Mouse (Mus musculus): ENCODE measurements around the gene Gm17428.

Gene Gm17428

DNA sequence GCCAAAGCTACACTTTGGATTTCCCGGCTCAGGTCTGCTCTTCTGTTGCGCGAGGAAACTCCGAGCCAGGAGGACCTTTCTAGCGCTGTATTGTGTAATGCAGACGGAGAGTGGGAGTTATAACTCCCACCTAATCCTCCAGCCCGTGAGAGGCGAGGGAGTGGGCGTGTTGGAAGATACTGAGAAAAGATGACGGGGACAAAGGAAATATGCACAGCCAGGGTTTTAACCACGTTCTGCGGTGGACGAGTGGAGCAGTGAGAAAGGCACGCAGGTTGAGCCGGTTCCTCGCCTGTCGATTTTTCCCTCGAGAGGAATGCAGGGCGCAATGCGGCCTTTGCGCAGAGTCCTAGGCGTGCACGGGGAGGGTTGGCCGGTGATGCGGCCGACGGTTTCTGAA lies 37.9 kb downstream of the Gm17428 start:
- DNase-seq (ENCODE audit: low spot score), result no peak

DNA sequence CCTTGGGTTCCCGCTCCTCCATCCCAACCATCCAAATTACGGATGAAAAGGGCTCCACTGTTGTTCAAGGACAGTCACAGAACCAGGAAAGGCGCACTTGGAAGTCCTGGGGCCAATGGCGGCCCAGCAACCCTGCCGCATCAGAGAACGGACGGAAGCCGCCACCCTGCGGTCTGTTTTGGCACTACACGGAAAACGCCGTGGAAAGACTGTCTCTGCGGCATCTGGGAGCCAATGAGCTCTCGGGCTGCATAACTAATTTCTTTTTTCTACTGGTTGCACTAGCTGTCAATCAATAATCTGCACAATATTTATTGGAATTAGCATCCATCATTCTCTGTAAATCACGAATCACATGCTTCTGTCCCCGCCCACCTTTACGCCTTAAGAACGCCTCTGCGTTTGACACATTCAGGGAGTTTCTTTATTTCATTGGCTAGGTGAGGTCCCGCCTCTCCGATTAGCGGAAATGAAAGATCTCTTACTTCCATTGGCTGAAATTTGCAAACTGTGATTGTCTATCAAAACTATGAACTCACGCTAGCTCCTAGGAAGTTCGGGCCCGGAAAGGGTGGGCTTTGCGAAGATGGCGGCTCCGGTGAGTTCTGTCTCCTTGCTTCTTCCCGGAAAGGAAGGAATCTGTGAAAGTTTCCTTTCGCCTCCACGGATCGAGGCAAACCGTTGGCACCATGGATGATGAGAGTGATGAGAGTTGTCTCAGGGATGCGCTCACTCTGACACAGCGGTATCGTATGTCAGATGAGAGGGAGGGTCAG lies 38.4 kb downstream of the Gm17428 start, which contains the start of gene Ngdn:
Gene Ngdn (plus strand): TSS at position 464 of the 776 bp plus-strand sequence.
- DNase-seq (ENCODE audit: low spot score), result peak; percentile 99

DNA sequence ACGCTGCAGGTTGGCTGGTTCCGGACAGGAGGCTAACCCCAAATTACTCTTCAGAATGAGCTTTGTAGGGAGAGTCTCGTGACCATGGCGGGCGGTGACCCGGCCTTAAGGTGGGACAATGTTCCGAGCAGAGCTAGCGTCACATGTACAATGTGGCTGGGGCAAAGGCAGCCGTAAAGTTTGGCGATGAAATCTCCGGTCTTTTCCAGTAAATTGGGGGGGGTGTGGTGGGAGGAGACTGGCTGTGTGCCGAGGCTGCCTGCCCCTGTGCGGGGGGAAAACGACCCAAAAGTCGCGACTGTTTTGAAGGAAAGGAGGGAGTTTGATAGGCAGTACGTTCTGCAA lies 39.0 kb downstream of the Gm17428 start:
- no peak for DNase-seq (ENCODE audit: low spot score)

DNA sequence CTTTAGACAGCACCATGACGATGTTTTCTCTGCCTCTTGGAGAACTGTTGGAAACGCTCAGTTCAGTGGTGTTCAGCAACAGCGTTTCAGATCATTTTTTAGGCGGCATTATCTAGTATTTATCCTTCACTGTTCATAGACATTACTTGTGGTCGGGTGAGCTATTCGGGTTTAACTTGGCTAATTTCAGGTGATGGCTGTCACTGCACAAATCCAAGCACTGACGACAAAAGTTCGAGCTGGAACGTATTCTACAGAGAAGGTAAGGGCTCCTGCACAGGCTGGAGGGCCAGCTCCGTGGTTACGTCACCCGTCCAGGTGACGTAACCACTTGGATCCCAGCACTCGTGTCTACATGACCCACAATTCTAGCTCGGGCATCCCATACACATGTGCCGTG lies 40.1 kb downstream of the Gm17428 start:
- no peak for DNase-seq (ENCODE audit: low spot score)

DNA sequence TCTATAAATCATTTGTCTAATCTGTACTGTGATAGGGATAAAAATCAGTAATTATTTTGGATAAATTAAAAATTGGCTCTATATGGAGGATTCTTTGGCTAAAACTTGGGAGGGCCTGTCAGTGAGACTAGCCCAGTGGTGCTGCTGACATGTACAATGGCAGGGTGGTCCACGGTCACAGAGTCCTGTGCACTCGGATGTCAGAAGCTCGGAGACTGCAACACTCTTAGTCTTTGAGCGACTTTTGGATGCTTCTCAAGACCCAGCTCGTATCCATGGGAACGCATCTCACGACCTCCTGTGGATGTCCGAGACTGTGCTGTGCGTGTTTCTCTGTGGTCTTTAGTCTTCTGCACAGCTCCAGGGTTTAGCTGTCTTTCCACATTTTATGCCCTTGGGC lies 43.7 kb downstream of the Gm17428 start:
- DNase-seq (ENCODE audit: low spot score), result peak; percentile 33

DNA sequence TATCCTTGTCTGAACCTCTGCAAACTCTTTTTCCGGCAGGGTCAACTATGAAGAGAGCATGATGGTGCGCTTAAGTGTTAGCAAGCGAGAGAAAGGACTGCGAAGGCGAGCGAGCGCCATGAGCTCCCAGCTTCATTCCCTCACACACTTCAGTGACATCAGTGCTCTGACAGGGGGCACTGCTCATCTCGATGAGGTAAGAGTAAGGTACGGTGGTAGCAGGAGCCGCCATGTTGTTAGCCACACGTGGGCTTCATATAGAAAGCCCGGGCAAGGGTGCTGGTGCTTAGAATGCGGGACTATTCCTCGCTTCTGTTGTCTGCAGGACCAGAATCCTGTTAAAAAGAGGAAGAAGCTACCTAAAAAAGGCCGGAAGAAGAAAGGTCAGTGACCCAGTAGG lies 46.3 kb downstream of the Gm17428 start:
- DNase-seq (ENCODE audit: low spot score), result no peak

DNA sequence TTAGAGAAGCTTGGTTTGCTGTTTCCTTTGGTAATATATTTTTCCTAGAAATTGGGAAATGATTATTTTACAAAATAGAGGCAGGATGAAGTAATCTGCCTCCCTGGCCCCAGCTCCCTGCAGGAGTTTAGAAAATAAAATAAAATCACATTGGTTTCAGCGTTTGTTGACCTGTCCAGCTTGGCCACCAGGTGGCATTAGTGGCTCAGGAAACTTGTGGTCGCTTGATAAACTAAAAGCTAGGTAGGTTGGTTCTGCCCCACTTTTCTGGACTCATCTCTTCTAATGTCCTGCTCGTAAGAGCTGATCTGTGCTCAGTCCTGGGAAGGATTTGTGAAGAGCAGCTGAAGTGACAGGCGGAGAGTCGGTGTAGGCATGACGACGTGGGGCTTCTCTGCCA lies 47.5 kb downstream of the Gm17428 start:
- peak; percentile 77 for DNase-seq (ENCODE audit: low spot score)

DNA sequence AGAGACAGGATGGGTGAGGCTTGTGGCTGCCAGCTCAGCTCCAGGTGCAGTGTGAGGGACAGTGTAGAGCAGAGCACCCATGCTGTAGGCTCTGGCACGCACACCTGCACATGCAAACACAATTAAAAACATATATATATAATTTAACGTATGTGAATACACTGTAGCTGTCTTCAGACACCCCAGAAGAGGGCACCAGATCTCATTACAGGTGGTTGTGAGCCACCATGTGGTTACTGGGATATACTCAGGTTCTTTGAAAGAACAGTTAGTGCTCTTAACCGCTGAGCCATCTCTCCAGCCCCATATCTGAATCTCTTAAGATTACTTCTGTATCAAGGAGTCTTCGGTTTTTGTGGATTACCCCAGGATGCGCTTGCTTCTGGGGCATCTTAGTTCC lies 48.8 kb downstream of the Gm17428 start:
- no peak for DNase-seq (ENCODE audit: low spot score)

Measured in embryo, embryonic 10 days (tissue).